Mouse (Mus musculus) telencephalon, adult 2 months (tissue): ENCODE results near the gene Kif26a.

Experiments
- DNase-seq: peaks from one replicate; pipeline ENCODE4 v3.0.0-alpha.2; 2011; ENCODE audit warnings: low read depth, low spot score

The Kif26a gene

GRCm38 (mm10) chr12:112145875-112146651 lies at the start of gene Kif26a:
Gene Kif26a (plus strand): TSS chr12:112146208.
- DNase-seq = peak; percentile 15

GRCm38 (mm10) chr12:112096733-112097117 lies 49.3 kb upstream of the Kif26a start:
- no peak for DNase-seq

GRCm38 (mm10) chr12:112100106-112100505 lies 45.9 kb upstream of the Kif26a start:
- no peak for DNase-seq

GRCm38 (mm10) chr12:112101045-112101444 lies 45.0 kb upstream of the Kif26a start:
- no peak for DNase-seq

GRCm38 (mm10) chr12:112103179-112103578 lies 42.8 kb upstream of the Kif26a start:
- DNase-seq = no peak

- DNase-seq = no peak
Observed at GRCm38 (mm10) chr12:112104890-112105289, 41.1 kb upstream of the Kif26a start.

- DNase-seq = no peak
Observed at GRCm38 (mm10) chr12:112106541-112106971, 39.5 kb upstream of the Kif26a start, which contains the start of gene Aspg. Gene Aspg (plus strand): TSS chr12:112106679.

- no peak for DNase-seq
Observed at GRCm38 (mm10) chr12:112107685-112108084, 38.3 kb upstream of the Kif26a start.

- DNase-seq = no peak
Observed at GRCm38 (mm10) chr12:112108696-112109445, 37.1 kb upstream of the Kif26a start.

- DNase-seq = no peak
Observed at GRCm38 (mm10) chr12:112109701-112110100, 36.3 kb upstream of the Kif26a start.

- DNase-seq = no peak
Observed at GRCm38 (mm10) chr12:112111323-112111722, 34.7 kb upstream of the Kif26a start.

GRCm38 (mm10) chr12:112112235-112112634 lies 33.8 kb upstream of the Kif26a start:
- no peak for DNase-seq

GRCm38 (mm10) chr12:112112686-112113396 lies 33.2 kb upstream of the Kif26a start:
- no peak for DNase-seq

GRCm38 (mm10) chr12:112113710-112114109 lies 32.3 kb upstream of the Kif26a start:
- no peak for DNase-seq

- no peak for DNase-seq
Observed at GRCm38 (mm10) chr12:112117006-112117405, 29.0 kb upstream of the Kif26a start.

GRCm38 (mm10) chr12:112117649-112118048 lies 28.4 kb upstream of the Kif26a start:
- peak; percentile 72 for DNase-seq

GRCm38 (mm10) chr12:112121188-112121587 lies 24.8 kb upstream of the Kif26a start:
- no peak for DNase-seq

- DNase-seq = no peak
Observed at GRCm38 (mm10) chr12:112125903-112126302, 20.1 kb upstream of the Kif26a start.

GRCm38 (mm10) chr12:112126931-112127635 lies 18.9 kb upstream of the Kif26a start:
- DNase-seq = no peak

- no peak for DNase-seq
Observed at GRCm38 (mm10) chr12:112128526-112128925, 17.5 kb upstream of the Kif26a start.

GRCm38 (mm10) chr12:112129300-112129856 lies 16.6 kb upstream of the Kif26a start:
- no peak for DNase-seq
